Mouse (Mus musculus): ENCODE measurements around the gene Fbxw7.
A peak's percentile ranks its signal among the peaks of the same experiment; 100 is the strongest.

Gene Fbxw7

GRCm38 (mm10) chr3:84890983-84891382 is 75.9 kb downstream of the Fbxw7 start:
- no peak for DNase-seq (ENCODE audit: low spot score)

GRCm38 (mm10) chr3:84897952-84898351 is 82.9 kb downstream of the Fbxw7 start:
- DNase-seq (ENCODE audit: low spot score) = no peak

GRCm38 (mm10) chr3:84906528-84906927 is 91.5 kb downstream of the Fbxw7 start:
- DNase-seq (ENCODE audit: low spot score) = peak; percentile 29

GRCm38 (mm10) chr3:84914284-84914683 is 99.2 kb downstream of the Fbxw7 start:
- DNase-seq (ENCODE audit: low spot score) = no peak

GRCm38 (mm10) chr3:84917903-84918679 is 103.0 kb downstream of the Fbxw7 start:
- DNase-seq (ENCODE audit: low spot score) = no peak

- DNase-seq (ENCODE audit: low spot score) = no peak
Measured at GRCm38 (mm10) chr3:84921704-84922420, 106.8 kb downstream of the Fbxw7 start.

GRCm38 (mm10) chr3:84923256-84923655 is 108.2 kb downstream of the Fbxw7 start:
- no peak for DNase-seq (ENCODE audit: low spot score)

- no peak for DNase-seq (ENCODE audit: low spot score)
Measured at GRCm38 (mm10) chr3:84923670-84924069, 108.6 kb downstream of the Fbxw7 start.

- no peak for DNase-seq (ENCODE audit: low spot score)
Measured at GRCm38 (mm10) chr3:84925229-84925628, 110.2 kb downstream of the Fbxw7 start.

GRCm38 (mm10) chr3:84926140-84926539 is 111.1 kb downstream of the Fbxw7 start:
- DNase-seq (ENCODE audit: low spot score) = no peak

- no peak for DNase-seq (ENCODE audit: low spot score)
Measured at GRCm38 (mm10) chr3:84927168-84927794, 112.2 kb downstream of the Fbxw7 start.

- no peak for DNase-seq (ENCODE audit: low spot score)
Measured at GRCm38 (mm10) chr3:84927901-84928300, 112.8 kb downstream of the Fbxw7 start.

- DNase-seq (ENCODE audit: low spot score) = no peak
Measured at GRCm38 (mm10) chr3:84929171-84929570, 114.1 kb downstream of the Fbxw7 start.

GRCm38 (mm10) chr3:84930683-84931082 is 115.6 kb downstream of the Fbxw7 start:
- no peak for DNase-seq (ENCODE audit: low spot score)

GRCm38 (mm10) chr3:84935729-84936128 is 120.7 kb downstream of the Fbxw7 start:
- DNase-seq (ENCODE audit: low spot score) = no peak

- no peak for DNase-seq (ENCODE audit: low spot score)
Measured at GRCm38 (mm10) chr3:84936252-84936651, 121.2 kb downstream of the Fbxw7 start.

GRCm38 (mm10) chr3:84936956-84937355 is 121.9 kb downstream of the Fbxw7 start:
- DNase-seq (ENCODE audit: low spot score) = no peak

GRCm38 (mm10) chr3:84937360-84938355 is 122.6 kb downstream of the Fbxw7 start:
- DNase-seq (ENCODE audit: low spot score) = no peak

- DNase-seq (ENCODE audit: low spot score) = no peak
Measured at GRCm38 (mm10) chr3:84944933-84945332, 129.9 kb downstream of the Fbxw7 start.

- DNase-seq (ENCODE audit: low spot score) = no peak
Measured at GRCm38 (mm10) chr3:84946381-84946780, 131.3 kb downstream of the Fbxw7 start.

GRCm38 (mm10) chr3:84949387-84949786 is 134.3 kb downstream of the Fbxw7 start:
- DNase-seq (ENCODE audit: low spot score) = no peak

- no peak for DNase-seq (ENCODE audit: low spot score)
Measured at GRCm38 (mm10) chr3:84951698-84952097, 136.6 kb downstream of the Fbxw7 start.
